Mouse (Mus musculus): Measurements from ENCODE around the gene Thada. TPM values are rescaled to one million over a fixed set of nuclear protein-coding genes. Genes with fewer than 3 reads are reported as not detected.
A peak's percentile ranks its signal among the peaks of the same experiment; 100 is the strongest.

The Thada gene
- total and polyA plus RNA-seq, 2 experiments from 2014 or later, result 2.6 to 19.2 TPM

GRCm38 (mm10) chr17:84351912-84352789 lies 113.9 kb downstream of the Thada start:
- Histone ChIP-seq H3K27me3 (ENCODE audit: insufficient read depth, low read length) (no peaks in the 10 kb centered on the region), H3K4me3 (ENCODE audit: low read depth, low read length) (no peak overlapping the region), H3K4me1 (ENCODE audit: insufficient read depth) (no peaks in the 10 kb centered on the region), H3K9ac (no peak overlapping the region), H3K4me2 (ENCODE audit: low read depth) (no peak overlapping the region), H3K9me3 (ENCODE audit: low read length) (no peaks in the 10 kb centered on the region), H3K36me3 (ENCODE audit: insufficient read depth) (no peaks in the 10 kb centered on the region), H3K27ac (ENCODE audit: low read depth, low read length) (no peak overlapping the region)
- no peak for TF ChIP-seq CTCF (IDR thresholded peaks at IDR 0.05; ENCODE audit: low read depth)
- DNase-seq (no peak), ATAC-seq (no peak)
- WGBS, result 70% methylated on average over 9 of the region's 9 CpGs

GRCm38 (mm10) chr17:84351276-84351675 lies 114.7 kb downstream of the Thada start:
- Histone ChIP-seq H3K4me3 (ENCODE audit: low read depth, low read length) (no peak overlapping the region), H3K27me3 (ENCODE audit: insufficient read depth, low read length) (no peaks in the 10 kb centered on the region), H3K9ac (no peak overlapping the region), H3K27ac (ENCODE audit: low read depth, low read length) (no peak overlapping the region), H3K9me3 (ENCODE audit: low read length) (no peaks in the 10 kb centered on the region), H3K4me2 (ENCODE audit: low read depth) (no peak overlapping the region), H3K4me1 (ENCODE audit: insufficient read depth) (no peaks in the 10 kb centered on the region), H3K36me3 (ENCODE audit: insufficient read depth) (peaks cover 3% of the 10 kb centered on the region; the same call in 1 of the 2 replicates)
- ATAC-seq, result no peak
- TF ChIP-seq CTCF (IDR thresholded peaks at IDR 0.05; ENCODE audit: low read depth), result no peak
- WGBS, result 31% methylated on average over 3 of the region's 3 CpGs
- DNase-seq, result no peak

GRCm38 (mm10) chr17:84348865-84349264 lies 117.1 kb downstream of the Thada start:
- no peak for TF ChIP-seq CTCF (IDR thresholded peaks at IDR 0.05; ENCODE audit: low read depth)
- Histone ChIP-seq H3K27ac (ENCODE audit: low read depth, low read length) (no peak overlapping the region), H3K4me2 (ENCODE audit: low read depth) (no peak overlapping the region), H3K9ac (no peak overlapping the region), H3K36me3 (ENCODE audit: insufficient read depth) (peaks cover 6% of the 10 kb centered on the region; the same call in 1 of the 2 replicates), H3K27me3 (ENCODE audit: insufficient read depth, low read length) (no peaks in the 10 kb centered on the region), H3K4me3 (ENCODE audit: low read depth, low read length) (no peak overlapping the region), H3K9me3 (ENCODE audit: low read length) (no peaks in the 10 kb centered on the region), H3K4me1 (ENCODE audit: insufficient read depth) (no peaks in the 10 kb centered on the region)
- 93% methylated on average over 3 of the region's 3 CpGs for WGBS
- ATAC-seq (no peak), DNase-seq (no peak)

GRCm38 (mm10) chr17:84342299-84342817 lies 123.6 kb downstream of the Thada start:
- no peak overlapping the region for H3K9ac ChIP-seq
- no peak overlapping the region for H3K4me3 ChIP-seq (ENCODE audit: low read depth, low read length)
- H3K27me3 ChIP-seq (ENCODE audit: insufficient read depth, low read length), result no peaks in the 10 kb centered on the region
- ATAC-seq (0 out of 2 replicates have a peak, but pooled peaks have one; percentile 18), DNase-seq (no peak)
- H3K9me3 ChIP-seq (ENCODE audit: low read length), result no peaks in the 10 kb centered on the region
- no peak overlapping the region for H3K27ac ChIP-seq (ENCODE audit: low read depth, low read length)
- H3K4me2 ChIP-seq (ENCODE audit: low read depth), result no peak overlapping the region
- 41% methylated on average over 6 of the region's 6 CpGs for WGBS
- H3K36me3 ChIP-seq (ENCODE audit: insufficient read depth), result peaks cover 6% of the 10 kb centered on the region; the same call in 1 of the 2 replicates
- no peak for TF ChIP-seq CTCF (IDR thresholded peaks at IDR 0.05; ENCODE audit: low read depth)
- no peaks in the 10 kb centered on the region for H3K4me1 ChIP-seq (ENCODE audit: insufficient read depth)

GRCm38 (mm10) chr17:84341686-84342085 lies 124.3 kb downstream of the Thada start:
- no peaks in the 10 kb centered on the region for H3K27me3 ChIP-seq (ENCODE audit: insufficient read depth, low read length)
- H3K9ac ChIP-seq, result no peak overlapping the region
- TF ChIP-seq CTCF (IDR thresholded peaks at IDR 0.05; ENCODE audit: low read depth), result no peak
- no peak overlapping the region for H3K27ac ChIP-seq (ENCODE audit: low read depth, low read length)
- DNase-seq (no peak), ATAC-seq (no peak)
- H3K4me3 ChIP-seq (ENCODE audit: low read depth, low read length), result no peak overlapping the region
- WGBS, result 60% methylated on average over 2 of the region's 2 CpGs
- H3K9me3 ChIP-seq (ENCODE audit: low read length), result no peaks in the 10 kb centered on the region
- H3K4me1 ChIP-seq (ENCODE audit: insufficient read depth), result no peaks in the 10 kb centered on the region
- H3K4me2 ChIP-seq (ENCODE audit: low read depth), result no peak overlapping the region
- peaks cover 6% of the 10 kb centered on the region; the same call in 1 of the 2 replicates for H3K36me3 ChIP-seq (ENCODE audit: insufficient read depth)

- ATAC-seq, result no peak
- Histone ChIP-seq H3K9ac (no peak overlapping the region), H3K4me2 (ENCODE audit: low read depth) (no peak overlapping the region), H3K9me3 (ENCODE audit: low read length) (no peaks in the 10 kb centered on the region), H3K27ac (ENCODE audit: low read depth, low read length) (no peak overlapping the region), H3K36me3 (ENCODE audit: insufficient read depth) (no peaks in the 10 kb centered on the region), H3K4me3 (ENCODE audit: low read depth, low read length) (no peak overlapping the region), H3K27me3 (ENCODE audit: insufficient read depth, low read length) (no peaks in the 10 kb centered on the region), H3K4me1 (ENCODE audit: insufficient read depth) (no peaks in the 10 kb centered on the region)
- TF ChIP-seq CTCF (IDR thresholded peaks at IDR 0.05; ENCODE audit: low read depth), result no peak
- WGBS, result 96% methylated on average over 3 of the region's 3 CpGs
- no peak for DNase-seq
These were observed 125.4 kb downstream of the Thada start for GRCm38 (mm10) chr17:84340574-84340973.

- no peaks in the 10 kb centered on the region for H3K4me1 ChIP-seq (ENCODE audit: insufficient read depth)
- DNase-seq, result no peak
- no peak overlapping the region for H3K27ac ChIP-seq (ENCODE audit: low read depth, low read length)
- H3K4me2 ChIP-seq (ENCODE audit: low read depth), result no peak overlapping the region
- H3K27me3 ChIP-seq (ENCODE audit: insufficient read depth, low read length), result no peaks in the 10 kb centered on the region
- ATAC-seq, result no peak
- no peak overlapping the region for H3K9ac ChIP-seq
- WGBS, result 88% methylated on average over 1 of the region's 1 CpGs
- no peak for TF ChIP-seq CTCF (IDR thresholded peaks at IDR 0.05; ENCODE audit: low read depth)
- peaks cover 3% of the 10 kb centered on the region; the same call in 1 of the 2 replicates for H3K36me3 ChIP-seq (ENCODE audit: insufficient read depth)
- H3K9me3 ChIP-seq (ENCODE audit: low read length), result no peaks in the 10 kb centered on the region
- no peak overlapping the region for H3K4me3 ChIP-seq (ENCODE audit: low read depth, low read length)
These were observed 130.0 kb downstream of the Thada start for GRCm38 (mm10) chr17:84335996-84336395.

Data from forebrain, postnatal 0 days (tissue).